Mouse (Mus musculus): ENCODE measurements at regions not wholly inside any gene's neighbourhood (a gene's known extent, or its start where the extent isn't known, plus 50 kb on each side); places are given as distances from the start of the nearest gene placed in this dataset.

- DNase-seq (ENCODE audit: low read depth, low spot score): no peak
These were observed 53.9 kb upstream of the Fmo9 start for GRCm38 (mm10) chr1:166735545-166735944.

- no peak for DNase-seq (ENCODE audit: low read depth, low spot score)
These were observed 56.4 kb upstream of the Fmo9 start for GRCm38 (mm10) chr1:166738029-166738428.

- DNase-seq (ENCODE audit: low read depth, low spot score): peak; percentile 61
These were observed 68.6 kb upstream of the Fmo9 start for GRCm38 (mm10) chr1:166750236-166750635.

GRCm38 (mm10) chr1:166750777-166751176, 69.1 kb upstream of the Fmo9 start:
- DNase-seq (ENCODE audit: low read depth, low spot score): no peak

- DNase-seq (ENCODE audit: low read depth, low spot score): no peak
These were observed 69.8 kb upstream of the Fmo9 start for GRCm38 (mm10) chr1:166751436-166751835.

- DNase-seq (ENCODE audit: low read depth, low spot score): peak; percentile 26
These were observed 71.5 kb upstream of the Fmo9 start for GRCm38 (mm10) chr1:166752990-166753709.

GRCm38 (mm10) chr1:166758987-166759386, 77.3 kb upstream of the Fmo9 start:
- DNase-seq (ENCODE audit: low read depth, low spot score): no peak

GRCm38 (mm10) chr1:166773114-166773513, 91.5 kb upstream of the Fmo9 start:
- DNase-seq (ENCODE audit: low read depth, low spot score): no peak

GRCm38 (mm10) chr1:166782106-166782505, 100.5 kb upstream of the Fmo9 start:
- no peak for DNase-seq (ENCODE audit: low read depth, low spot score)

GRCm38 (mm10) chr1:166787945-166788344, 106.3 kb upstream of the Fmo9 start:
- no peak for DNase-seq (ENCODE audit: low read depth, low spot score)

- no peak for DNase-seq (ENCODE audit: low read depth, low spot score)
These were observed 107.3 kb upstream of the Fmo9 start for GRCm38 (mm10) chr1:166788824-166789399.

GRCm38 (mm10) chr1:166793052-166793716, 111.5 kb upstream of the Fmo9 start:
- no peak for DNase-seq (ENCODE audit: low read depth, low spot score)

- DNase-seq (ENCODE audit: low read depth, low spot score): no peak
These were observed 112.1 kb upstream of the Fmo9 start for GRCm38 (mm10) chr1:166793717-166794081.

GRCm38 (mm10) chr1:166794622-166795244, 113.1 kb upstream of the Fmo9 start:
- no peak for DNase-seq (ENCODE audit: low read depth, low spot score)

GRCm38 (mm10) chr1:166795613-166796012, 114.0 kb upstream of the Fmo9 start:
- DNase-seq (ENCODE audit: low read depth, low spot score): no peak

GRCm38 (mm10) chr1:166796362-166796925, 114.8 kb upstream of the Fmo9 start:
- DNase-seq (ENCODE audit: low read depth, low spot score): peak; percentile 50

GRCm38 (mm10) chr1:166796931-166797330, 115.3 kb upstream of the Fmo9 start:
- DNase-seq (ENCODE audit: low read depth, low spot score): no peak

GRCm38 (mm10) chr1:166800953-166801603, 119.4 kb upstream of the Fmo9 start:
- DNase-seq (ENCODE audit: low read depth, low spot score): no peak

- no peak for DNase-seq (ENCODE audit: low read depth, low spot score)
These were observed 120.3 kb upstream of the Fmo9 start for GRCm38 (mm10) chr1:166801929-166802328.

- no peak for DNase-seq (ENCODE audit: low read depth, low spot score)
These were observed 122.3 kb upstream of the Fmo9 start for GRCm38 (mm10) chr1:166803928-166804327.

- DNase-seq (ENCODE audit: low read depth, low spot score): no peak
These were observed 122.7 kb upstream of the Fmo9 start for GRCm38 (mm10) chr1:166804333-166804732.

Measured in telencephalon, adult 2 months (tissue).